Mouse (Mus musculus) liver, postnatal 0 days (tissue): ENCODE results near the gene St8sia1.

Experiments used
- CTCF ChIP-seq: sonication (generic); IDR thresholded peaks from 2 replicates; pipeline ENCODE4 v1.5.1; 2016; ENCODE audit warnings: antibody characterized with exemption, low read depth
- EP300 ChIP-seq: IDR thresholded peaks from 2 replicates; pipeline ENCODE4 v1.6.1; 2016; ENCODE audit warnings: antibody characterized with exemption, low read depth, mild to moderate bottlenecking

DNA sequence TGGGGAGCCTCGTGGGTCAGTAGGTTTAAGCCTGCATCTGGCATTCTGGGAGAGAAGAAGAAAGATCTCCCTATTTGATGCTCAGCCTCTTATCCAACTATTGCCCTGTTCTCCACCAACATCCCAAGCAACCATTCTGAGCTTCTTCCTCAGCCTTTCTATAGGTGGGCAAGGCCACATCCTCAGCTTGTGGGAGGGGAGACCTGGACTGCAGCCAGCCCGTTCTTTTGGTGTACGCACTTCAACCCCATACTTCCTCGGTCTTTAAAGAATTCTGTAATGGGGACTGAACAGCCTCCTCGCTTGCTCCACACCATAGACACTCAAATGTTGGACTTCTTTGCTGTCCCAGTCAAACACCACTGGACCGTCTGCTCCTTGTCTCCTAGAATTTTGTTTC is 31.7 kb downstream of the St8sia1 start:
- TF ChIP-seq CTCF: no peak
- no peak for TF ChIP-seq EP300
